Mouse (Mus musculus) ES-Bruce4 (cell line): ENCODE data around the gene Apon. TPM values are rescaled to one million over a fixed set of nuclear protein-coding genes. Genes with fewer than 3 reads are reported as not detected.
A peak's percentile ranks its signal among the peaks of the same experiment; 100 is the strongest.

Experiments used
- H3K27ac ChIP-seq: 2 replicates; pipeline ENCODE4 v1.5.1; 2012; ENCODE audit warnings: low read length, inconsistent platforms; ENCODE audit not compliant: insufficient read depth
- H3K27me3 ChIP-seq: 2 replicates; pipeline ENCODE4 v1.6.1; 2012; ENCODE audit warnings: mild to moderate bottlenecking, low read length, inconsistent platforms; ENCODE audit not compliant: control insufficient read depth, poor library complexity, insufficient read depth, severe bottlenecking
- H3K36me3 ChIP-seq: 2 replicates; pipeline ENCODE4 v1.6.1; 2012; ENCODE audit warnings: inconsistent platforms, mild to moderate bottlenecking, low read length, moderate library complexity; ENCODE audit not compliant: control insufficient read depth, poor library complexity, insufficient read depth, severe bottlenecking
- H3K4me1 ChIP-seq: one replicate; pipeline ENCODE4 v1.8.1; 2011; ENCODE audit warnings: low read length; ENCODE audit not compliant: control insufficient read depth, insufficient read depth
- H3K4me3 ChIP-seq: 2 replicates; pipeline ENCODE4 v1.5.1; 2011; ENCODE audit warnings: low read depth, mild to moderate bottlenecking, low read length
- H3K9ac ChIP-seq: 2 replicates; pipeline ENCODE4 v1.6.1; 2012; ENCODE audit warnings: low read depth, mild to moderate bottlenecking, inconsistent platforms; ENCODE audit not compliant: poor library complexity, severe bottlenecking
- H3K9me3 ChIP-seq: replicated peaks from 2 replicates; pipeline ENCODE4 v1.6.1; 2012; ENCODE audit warnings: mild to moderate bottlenecking, low read length, inconsistent platforms; ENCODE audit not compliant: control insufficient read depth, poor library complexity, insufficient read depth, severe bottlenecking
- CTCF ChIP-seq: IDR thresholded peaks from one replicate; pipeline ENCODE4 v1.8.1; 2011; ENCODE audit warnings: low read depth, low read length
- EP300 ChIP-seq: IDR thresholded peaks from 2 replicates; pipeline ENCODE4 v1.6.1; 2011; ENCODE audit warnings: low read depth, low read length; ENCODE audit not compliant: insufficient read depth
- POLR2A ChIP-seq: IDR thresholded peaks from one replicate; pipeline ENCODE4 v1.8.1; 2011; ENCODE audit warnings: low read length; ENCODE audit not compliant: insufficient read depth
- polyA plus RNA-seq: library from polyadenylated mRNA; stranded (reverse); fragments of >200 nt; gene quantifications from 2 replicates; pipeline ENCODE4 v1.2.4, GENCODE M21; 2011; ENCODE audit warnings: low read depth; ENCODE audit not compliant: missing spikeins, insufficient read depth, insufficient read length

Apon gene
- polyA plus RNA-seq, 1 experiment: 0.43 TPM

DNA sequence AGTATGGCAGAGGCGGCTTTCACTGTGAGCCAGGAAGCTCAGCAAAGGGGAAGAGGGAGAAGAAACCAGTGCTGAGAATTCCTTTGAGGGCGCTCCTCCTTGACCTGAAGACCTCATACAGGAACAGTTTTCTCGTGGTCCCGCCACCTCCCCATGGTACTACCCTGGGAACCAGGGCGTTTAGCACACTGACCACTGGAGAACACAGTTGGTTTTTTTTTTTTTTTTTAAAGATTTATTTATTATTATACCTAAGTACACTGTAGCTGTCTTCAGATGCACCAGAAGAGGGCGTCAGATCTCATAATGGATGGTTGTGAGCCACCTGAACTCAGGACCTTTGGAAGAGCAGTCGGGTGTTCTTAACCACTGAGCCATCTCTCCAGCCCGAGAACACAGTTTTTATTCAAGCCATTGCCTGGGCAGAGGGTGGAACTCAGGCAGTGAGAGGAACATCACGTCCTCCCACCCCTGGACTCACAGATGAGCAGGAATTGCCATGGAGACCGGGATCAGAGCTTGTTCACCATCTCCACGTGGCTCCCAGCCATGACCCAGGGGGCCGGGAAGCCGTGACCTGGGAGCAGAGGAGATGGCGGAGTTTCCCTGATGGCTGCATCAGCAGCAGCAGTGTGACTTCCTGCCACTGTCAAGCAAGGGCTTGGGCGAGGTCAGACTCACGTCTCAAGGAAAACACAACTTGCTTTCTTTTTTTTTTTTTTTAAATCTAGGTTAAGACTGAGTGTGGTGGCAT, 32.2 kb upstream of the Apon start:
- TF ChIP-seq CTCF (no peak), EP300 (no peak), POLR2A (no peak)
- Histone ChIP-seq H3K9ac (peak overlapping the region; percentile 6; the same call in 1 of the 2 replicates), H3K4me1 (no peaks in the 10 kb centered on the region), H3K9me3 (no peaks in the 10 kb centered on the region), H3K27me3 (no peaks in the 10 kb centered on the region), H3K27ac (0 out of 2 replicates have a peak overlapping the region, but pooled peaks have one; percentile 7), H3K4me3 (no peak overlapping the region), H3K36me3 (no peaks in the 10 kb centered on the region)

DNA sequence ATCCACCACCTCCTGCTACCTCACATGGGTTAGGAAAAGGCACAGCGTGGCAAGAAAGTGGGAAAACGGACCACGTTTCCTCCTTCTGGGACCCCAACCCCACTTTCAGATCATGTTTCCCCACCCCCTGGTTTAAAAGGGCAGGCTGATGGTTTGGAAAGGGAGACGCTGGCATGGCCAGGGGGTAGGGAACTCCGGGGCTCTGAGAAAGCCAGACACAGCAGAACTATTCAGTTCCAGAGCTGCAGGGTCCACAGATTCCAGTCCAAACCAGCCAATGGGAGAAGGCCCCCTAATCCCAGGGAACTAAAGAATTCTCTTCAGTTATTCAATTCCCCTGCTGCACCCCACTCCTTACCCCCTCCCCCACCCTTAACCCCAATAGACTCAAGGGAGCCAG, 28.8 kb upstream of the Apon start:
- Histone ChIP-seq H3K27ac (no peak overlapping the region), H3K4me3 (no peak overlapping the region), H3K9ac (no peak overlapping the region)

DNA sequence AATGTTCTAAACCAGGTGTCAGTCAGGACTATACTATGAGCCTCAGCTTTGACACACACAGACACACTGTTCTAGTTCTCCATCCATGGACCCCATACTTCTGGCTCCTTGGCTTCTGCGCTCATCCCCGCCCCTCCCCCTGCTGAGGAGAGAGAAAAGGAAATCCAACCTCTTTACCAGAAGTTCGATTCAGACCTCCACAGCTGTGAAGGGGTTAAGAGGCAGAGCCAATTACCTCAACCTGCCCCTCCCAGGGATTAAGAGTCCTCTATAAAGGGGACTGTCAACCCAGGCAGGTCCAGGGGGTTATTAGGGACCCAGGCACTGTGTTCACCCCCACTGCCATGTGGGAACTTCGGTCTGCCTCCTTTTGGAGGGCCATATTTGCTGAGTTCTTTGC, 28.4 kb upstream of the Apon start, which contains the start of gene Mip:
Mip (plus strand) TSS at position 301 of the 400 bp plus-strand sequence.
- H3K27me3 ChIP-seq: no peaks in the 10 kb centered on the region
- no peaks in the 10 kb centered on the region for H3K36me3 ChIP-seq
- H3K27ac ChIP-seq: no peak within 1 kb of the TSS
- peak within 1 kb of the TSS; percentile 16 for H3K4me3 ChIP-seq
- H3K9me3 ChIP-seq: no peaks in the 10 kb centered on the region
- TF ChIP-seq EP300 (no peak), CTCF (no peak), POLR2A (no peak)
- no peaks in the 10 kb centered on the region for H3K4me1 ChIP-seq
- H3K9ac ChIP-seq: no peak within 1 kb of the TSS

More for the DNA sequence above, 28.8 kb upstream of the Apon start:
- Histone ChIP-seq H3K4me1 (no peaks in the 10 kb centered on the region), H3K36me3 (no peaks in the 10 kb centered on the region), H3K27me3 (no peaks in the 10 kb centered on the region), H3K9me3 (no peaks in the 10 kb centered on the region)
- TF ChIP-seq CTCF (no peak), EP300 (no peak), POLR2A (no peak)

DNA sequence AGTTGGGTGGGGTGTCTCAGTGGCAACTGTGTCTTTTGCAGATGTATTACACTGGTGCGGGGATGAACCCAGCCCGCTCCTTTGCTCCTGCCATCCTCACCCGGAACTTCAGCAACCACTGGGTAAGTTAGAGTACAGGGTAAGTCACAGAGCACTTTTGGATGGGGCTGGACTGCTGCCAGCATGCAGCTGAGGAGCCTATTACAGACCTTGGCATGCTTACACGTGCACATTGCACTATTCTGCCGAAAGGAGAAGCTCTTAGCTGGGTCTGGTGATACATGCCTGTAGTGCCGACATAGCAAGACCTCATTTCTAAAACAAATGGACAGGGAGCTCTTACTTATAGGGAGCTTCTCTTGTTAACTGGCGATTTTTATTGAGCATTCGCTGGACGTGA, 26.3 kb upstream of the Apon start:
- Histone ChIP-seq H3K27ac (no peak overlapping the region), H3K4me3 (no peak overlapping the region), H3K9ac (no peak overlapping the region), H3K27me3 (no peaks in the 10 kb centered on the region), H3K9me3 (no peaks in the 10 kb centered on the region), H3K36me3 (no peaks in the 10 kb centered on the region), H3K4me1 (no peaks in the 10 kb centered on the region)
- no peak for TF ChIP-seq POLR2A
- TF ChIP-seq CTCF: no peak
- TF ChIP-seq EP300: no peak

DNA sequence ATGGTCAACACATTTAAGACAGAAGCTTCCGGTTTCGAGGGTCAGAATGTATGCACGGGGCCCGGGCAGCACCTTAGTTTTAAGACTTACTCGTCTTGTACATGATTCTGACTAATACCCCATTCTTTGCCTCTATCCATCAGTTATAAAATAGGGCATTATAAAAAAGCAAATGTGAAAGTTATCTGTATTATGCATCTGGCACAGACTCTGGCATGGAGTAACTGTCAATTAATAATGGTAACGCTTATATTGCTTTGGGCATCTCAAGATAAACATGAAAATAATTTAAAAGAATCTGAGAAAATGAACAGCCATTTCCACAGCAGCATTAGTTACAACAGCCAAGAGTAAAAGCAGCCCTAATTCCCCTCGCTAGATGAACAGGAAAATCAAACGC, 25.9 kb upstream of the Apon start:
- Histone ChIP-seq H3K9ac (no peak overlapping the region), H3K27ac (no peak overlapping the region), H3K4me3 (no peak overlapping the region), H3K36me3 (no peaks in the 10 kb centered on the region), H3K27me3 (no peaks in the 10 kb centered on the region), H3K9me3 (no peaks in the 10 kb centered on the region), H3K4me1 (no peaks in the 10 kb centered on the region)
- TF ChIP-seq CTCF (no peak), POLR2A (no peak), EP300 (no peak)

DNA sequence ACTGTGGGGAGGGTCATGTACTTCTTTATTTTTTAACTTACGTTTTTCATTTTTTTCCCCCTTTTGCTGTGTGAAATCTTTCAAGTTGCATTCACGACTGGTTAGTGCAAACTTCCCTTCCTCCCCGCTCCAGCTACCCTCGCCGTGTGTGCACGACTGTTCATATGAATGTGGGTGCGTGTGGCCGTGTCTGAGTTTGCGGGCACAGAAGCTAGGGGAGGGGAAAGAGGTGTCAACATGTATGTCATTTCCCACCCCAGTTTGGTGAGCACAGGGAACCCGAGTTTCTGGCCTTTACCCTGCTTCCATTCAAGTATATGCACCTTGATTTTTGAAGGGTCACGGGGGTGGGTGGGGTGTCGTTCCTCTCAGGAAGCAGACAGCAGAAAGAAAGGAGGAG, 23.3 kb upstream of the Apon start:
- H3K4me3 ChIP-seq: no peak overlapping the region
- H3K4me1 ChIP-seq: no peaks in the 10 kb centered on the region
- H3K9me3 ChIP-seq: no peaks in the 10 kb centered on the region
- H3K27me3 ChIP-seq: no peaks in the 10 kb centered on the region
- TF ChIP-seq POLR2A (no peak), CTCF (no peak), EP300 (no peak)
- H3K27ac ChIP-seq: peak overlapping the region; percentile 28; the same call in 1 of the 2 replicates
- peaks cover 10% of the 10 kb centered on the region; the same call in 1 of the 2 replicates for H3K36me3 ChIP-seq
- peak overlapping the region; percentile 98 for H3K9ac ChIP-seq
